Mouse (Mus musculus) C2C12 (cell line): ENCODE measurements around the gene Slc10a7.

Experiments used
- CEBPB ChIP-seq: IDR thresholded peaks from one replicate; pipeline ENCODE4 v1.6.1; 2011; ENCODE audit warnings: low read depth, mild to moderate bottlenecking, control low read depth, moderate library complexity
- CTCF ChIP-seq: IDR thresholded peaks from one replicate; pipeline ENCODE4 v1.5.1; 2011; ENCODE audit not compliant: control insufficient read depth, insufficient read depth, insufficient read length
- FOSL1 ChIP-seq: IDR thresholded peaks from one replicate; pipeline ENCODE4 v1.8.0; 2011; ENCODE audit warnings: mild to moderate bottlenecking, low read length; ENCODE audit not compliant: poor library complexity, insufficient read depth, severe bottlenecking
- MYOD1 ChIP-seq: IDR thresholded peaks from one replicate; pipeline ENCODE4 v1.6.1; 2011; ENCODE audit warnings: low read depth; ENCODE audit not compliant: control insufficient read depth, insufficient read length
- MYOG ChIP-seq: IDR thresholded peaks from one replicate; pipeline ENCODE4 v1.6.1; 2011; ENCODE audit not compliant: control insufficient read depth, insufficient read length; ENCODE audit errors: extremely low read depth
- USF1 ChIP-seq: IDR thresholded peaks from one replicate; pipeline ENCODE4 v1.6.1; 2011; ENCODE audit warnings: low read depth, mild to moderate bottlenecking, control low read depth, moderate library complexity

DNA sequence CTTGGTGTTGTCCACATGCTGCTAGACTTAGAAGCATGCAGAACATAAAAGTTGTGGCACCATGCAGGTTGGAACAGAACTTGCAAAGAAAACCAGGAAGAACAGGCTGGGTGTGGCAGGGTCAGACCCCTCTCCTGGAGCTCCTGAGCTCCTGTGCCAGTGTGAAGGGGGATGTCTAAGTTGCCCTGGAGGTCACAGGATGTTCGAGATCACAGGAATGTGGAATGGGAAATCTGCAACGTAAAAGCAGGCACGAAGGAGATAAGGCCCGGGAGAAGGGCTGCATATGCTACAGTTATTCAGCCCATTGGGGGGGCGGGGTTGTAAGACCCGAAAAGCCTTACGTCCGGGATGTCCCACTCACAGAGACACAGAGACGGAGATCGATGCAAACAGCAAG, 100.2 kb downstream of the Slc10a7 start:
- TF ChIP-seq CTCF = no peak
- TF ChIP-seq CEBPB = no peak
- no peak for TF ChIP-seq FOSL1
- no peak for TF ChIP-seq USF1
- TF ChIP-seq MYOG = no peak
- no peak for TF ChIP-seq MYOD1
